Mouse (Mus musculus) splenic B cell, adult 2 months (primary cell): Measurements from ENCODE around the gene Heatr1.

ENCODE experiments used
- DNase-seq: peaks from one replicate; pipeline ENCODE4 v3.0.0-alpha.2; 2011; ENCODE audit warnings: low read depth, low spot score
- H3K27me3 ChIP-seq: 2 replicates; pipeline ENCODE4 v1.6.1; 2012; ENCODE audit warnings: mild to moderate bottlenecking, low read length, moderate library complexity, mixed read lengths; ENCODE audit not compliant: control insufficient read depth, poor library complexity, insufficient read depth, severe bottlenecking
- H3K36me3 ChIP-seq: 2 replicates; pipeline ENCODE4 v1.6.1; 2012; ENCODE audit warnings: mild to moderate bottlenecking, low read length, moderate library complexity, mixed read lengths; ENCODE audit not compliant: control insufficient read depth, poor library complexity, insufficient read depth, severe bottlenecking

The Heatr1 gene

DNA sequence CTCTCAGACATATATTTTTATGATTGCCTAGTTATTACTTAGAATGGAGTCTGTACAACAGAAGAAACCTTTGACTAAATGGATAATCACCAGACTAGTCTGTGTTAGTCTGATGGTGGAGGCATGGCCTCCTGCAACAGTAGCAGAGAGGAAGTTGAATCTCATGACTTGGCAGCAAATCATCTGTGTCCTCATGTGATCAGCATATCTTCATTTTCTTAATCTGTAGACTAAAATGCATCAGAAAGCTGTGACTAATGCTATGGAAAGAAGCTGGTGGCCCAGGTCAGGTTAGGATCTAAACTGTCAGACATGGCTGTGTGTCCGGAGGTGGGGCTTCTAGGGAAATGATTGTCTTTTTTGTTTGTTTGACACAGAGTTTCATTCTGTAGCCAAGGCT is 73.7 kb downstream of the Heatr1 start:
- peak; percentile 91 for DNase-seq
- Histone ChIP-seq H3K36me3 (peaks cover 3% of the 10 kb centered on the region; the same call in 1 of the 2 replicates), H3K27me3 (no peaks in the 10 kb centered on the region)

DNA sequence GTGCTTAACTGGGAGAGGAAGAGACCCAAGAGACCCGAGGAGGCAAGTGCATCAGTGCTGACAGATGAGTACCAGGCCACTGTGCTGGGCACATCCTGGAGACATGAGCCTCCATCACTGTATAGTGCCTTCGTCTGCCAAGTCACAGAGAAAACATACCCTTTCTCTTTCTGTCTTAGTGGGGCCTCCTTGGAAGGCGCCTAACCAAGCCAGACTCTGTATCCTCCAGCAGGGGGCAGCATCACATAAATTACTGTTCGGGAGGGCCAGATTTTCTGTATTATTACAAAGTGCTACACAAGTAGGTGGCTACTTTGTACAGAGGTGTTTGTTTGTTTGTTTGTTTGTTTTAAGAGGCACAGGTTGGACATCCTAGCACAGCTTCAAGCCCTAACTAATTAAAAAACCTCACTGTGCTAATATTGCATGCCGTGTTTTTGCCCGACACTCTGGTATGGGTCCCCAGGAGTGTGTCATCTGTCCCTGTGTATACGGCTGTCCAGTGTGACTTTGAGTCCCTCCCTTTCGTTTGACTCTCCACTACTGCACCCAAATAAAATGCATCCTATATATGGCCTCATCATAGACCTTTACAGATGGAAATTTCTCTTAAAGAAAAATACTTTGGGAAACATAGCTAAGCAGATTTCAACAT is 79.0 kb downstream of the Heatr1 start:
- no peaks in the 10 kb centered on the region for H3K27me3 ChIP-seq
- H3K36me3 ChIP-seq, result peaks cover 3% of the 10 kb centered on the region
- DNase-seq, result peak; percentile 89

DNA sequence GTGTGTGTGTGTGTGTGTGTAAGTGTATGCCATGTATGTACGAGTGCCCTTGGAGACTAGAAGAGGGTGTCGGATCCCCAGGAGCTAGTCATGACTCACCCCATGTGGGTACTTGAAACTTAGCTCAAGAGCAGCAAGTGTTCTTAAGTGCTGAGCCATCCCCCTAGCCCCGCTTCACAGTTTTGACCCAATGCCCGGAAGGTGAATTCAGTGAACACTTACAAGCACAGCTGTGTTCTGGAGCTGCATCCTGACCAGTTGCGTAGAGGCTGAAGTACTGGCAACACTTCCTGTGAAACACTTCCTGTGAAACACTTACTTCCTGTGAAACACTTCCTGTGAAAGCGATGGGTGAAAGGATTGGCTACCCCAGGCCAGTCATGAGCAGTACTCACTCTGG is 80.4 kb downstream of the Heatr1 start:
- Histone ChIP-seq H3K36me3 (peaks cover 3% of the 10 kb centered on the region), H3K27me3 (no peaks in the 10 kb centered on the region)
- DNase-seq, result peak; percentile 20

DNA sequence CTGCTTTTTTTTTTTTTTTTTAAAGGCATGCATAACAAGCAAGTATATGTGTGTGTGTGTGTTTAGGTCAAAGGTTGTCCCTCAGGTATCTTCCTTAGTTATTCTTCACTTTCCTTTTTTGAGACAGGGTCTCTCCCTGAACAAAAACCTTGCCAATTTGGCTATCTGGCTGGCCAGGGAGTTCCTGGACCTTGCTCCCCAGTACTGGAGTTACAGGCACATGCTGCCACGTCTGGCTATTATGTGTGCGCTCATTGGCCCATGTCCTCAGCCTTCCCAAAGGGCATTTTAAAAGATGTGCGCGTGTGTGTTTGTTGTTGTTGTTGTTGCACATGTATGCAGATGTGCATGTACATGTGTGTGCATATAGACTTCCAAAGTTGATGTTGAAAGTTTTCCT is 82.1 kb downstream of the Heatr1 start:
- no peak for DNase-seq

DNA sequence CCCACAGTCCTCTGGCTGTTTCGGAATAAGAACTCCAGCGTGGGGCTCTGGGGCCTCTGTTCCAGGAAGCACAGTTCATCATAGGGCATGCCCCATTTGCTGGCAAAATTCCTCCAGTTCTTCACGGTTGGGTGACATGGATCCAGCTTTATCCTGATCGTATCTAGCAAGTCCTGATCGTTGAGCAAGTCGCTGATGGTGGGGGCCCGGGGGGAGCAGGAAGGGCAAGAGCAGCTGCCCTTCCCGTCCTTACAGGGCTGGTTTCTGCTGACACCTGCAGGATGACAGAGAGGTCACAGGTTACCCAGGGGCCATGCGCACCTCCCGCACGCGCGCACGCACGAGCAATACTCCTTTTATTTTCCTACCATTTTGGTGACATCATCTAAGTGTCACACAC is 83.5 kb downstream of the Heatr1 start:
- no peak for DNase-seq
- no peaks in the 10 kb centered on the region for H3K27me3 ChIP-seq
- H3K36me3 ChIP-seq, result no peaks in the 10 kb centered on the region; the same call in 1 of the 2 replicates

More for the DNA sequence above, 82.1 kb downstream of the Heatr1 start:
- no peaks in the 10 kb centered on the region; the same call in 1 of the 2 replicates for H3K36me3 ChIP-seq
- H3K27me3 ChIP-seq, result no peaks in the 10 kb centered on the region

DNA sequence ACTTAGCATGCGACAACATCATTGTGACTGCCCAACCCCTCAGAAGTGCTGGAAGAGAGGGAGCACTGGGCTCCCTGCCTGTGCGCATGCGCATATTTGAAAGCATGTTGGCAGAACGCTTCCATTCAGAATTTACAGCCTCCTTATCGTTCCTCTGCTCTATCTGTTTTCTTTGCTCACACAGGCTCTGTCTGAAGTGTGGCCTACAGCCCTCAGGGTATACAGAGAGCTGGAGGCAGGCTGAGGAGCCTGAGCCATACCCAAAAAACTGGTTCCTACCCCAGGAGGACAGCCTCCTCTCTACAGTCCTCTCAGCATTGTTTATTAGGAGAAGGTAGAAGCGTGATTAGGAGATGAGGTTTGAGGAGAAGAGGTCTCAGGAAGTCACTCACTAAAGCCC is 85.0 kb downstream of the Heatr1 start:
- DNase-seq, result no peak
- Histone ChIP-seq H3K27me3 (no peaks in the 10 kb centered on the region), H3K36me3 (no peaks in the 10 kb centered on the region; the same call in 1 of the 2 replicates)

DNA sequence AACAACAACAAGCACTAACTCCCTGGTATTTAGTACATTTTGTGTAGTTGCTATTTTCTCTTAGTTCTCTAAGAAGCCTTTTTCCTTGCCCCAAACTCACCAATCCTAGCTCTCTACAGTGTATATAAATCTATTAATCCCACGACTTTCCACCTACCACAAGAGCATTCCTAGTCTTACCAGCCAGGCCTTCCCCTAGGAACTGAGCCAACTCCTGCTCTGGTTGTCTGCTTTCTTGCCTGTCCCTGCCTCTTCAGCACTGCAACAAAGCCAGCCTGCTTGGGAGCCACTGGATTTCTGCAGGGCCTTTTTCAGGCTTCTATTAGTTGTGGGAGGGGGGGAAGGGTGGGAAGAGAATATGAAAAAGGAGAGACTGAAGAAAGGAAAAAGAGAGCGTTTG is 90.4 kb downstream of the Heatr1 start:
- Histone ChIP-seq H3K36me3 (0 out of 2 replicates have a peak, but pooled peaks cover 4% of the 10 kb centered on the region), H3K27me3 (no peaks in the 10 kb centered on the region)
- DNase-seq, result no peak

DNA sequence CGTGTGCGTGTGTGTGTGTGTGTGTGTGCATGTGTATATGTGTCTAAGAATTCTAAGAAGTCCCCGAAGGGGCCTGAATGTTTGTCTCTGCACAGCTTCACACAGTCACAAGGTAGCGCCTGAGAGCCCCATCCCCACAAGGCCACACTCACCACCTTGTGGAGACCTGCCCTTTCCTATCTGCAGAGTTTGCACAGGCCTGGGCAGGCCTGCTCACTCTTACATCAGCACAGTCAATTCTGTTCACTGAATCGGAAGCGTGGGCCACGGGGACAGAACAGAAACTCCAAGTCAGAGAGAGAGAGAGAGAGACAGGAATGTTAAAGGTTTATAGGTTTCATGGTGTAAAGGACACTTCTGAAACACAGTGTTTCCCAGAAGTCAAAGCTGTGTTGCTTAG is 90.8 kb downstream of the Heatr1 start:
- DNase-seq, result no peak
- Histone ChIP-seq H3K36me3 (0 out of 2 replicates have a peak, but pooled peaks cover 4% of the 10 kb centered on the region), H3K27me3 (no peaks in the 10 kb centered on the region)
